Mouse (Mus musculus) right cerebral cortex, adult 2 months (tissue): Measurements from ENCODE around the gene D17Wsu92e.

Source experiments
- DNase-seq, 2 experiments: peaks; one replicate each; pipeline ENCODE4 v3.0.0; 2021 to 2022; ENCODE audit warnings: low spot score in 2 of 2

The D17Wsu92e gene

GRCm38 (mm10) chr17:27821407-27822338, 1.2 kb upstream of the D17Wsu92e start:
- DNase-seq: no peak

DNA sequence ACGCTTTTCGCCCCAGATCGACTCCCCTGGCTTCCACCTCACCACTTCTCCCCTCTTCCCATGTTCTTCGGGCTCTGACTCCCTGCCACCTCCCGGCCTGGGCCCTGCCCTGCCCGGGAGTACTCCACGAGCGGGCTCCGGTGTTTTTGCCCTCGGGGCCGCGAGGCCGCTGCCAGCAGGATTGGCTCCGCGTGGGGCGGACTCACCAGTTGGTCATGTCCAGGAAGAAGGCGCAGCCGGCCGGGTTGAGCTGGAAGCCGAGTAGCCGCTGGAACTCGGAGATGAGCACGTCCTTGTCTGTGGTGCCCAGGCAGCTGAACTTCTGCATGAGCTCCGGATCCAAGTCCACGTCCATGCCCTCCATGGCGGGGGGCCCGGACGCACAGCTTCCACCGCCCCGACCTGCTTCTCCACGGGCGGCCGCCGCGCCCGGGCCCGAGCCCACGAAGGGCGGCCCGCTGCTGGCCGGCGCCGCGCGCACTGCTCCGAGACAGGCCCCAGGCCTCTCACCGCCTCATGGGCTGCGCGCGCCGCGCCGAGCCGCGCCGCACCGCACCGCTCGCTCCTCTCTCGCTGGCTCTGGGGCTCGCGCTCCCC, 379 bp downstream of the D17Wsu92e start:
- DNase-seq: peak; percentile 36 to 56

GRCm38 (mm10) chr17:27819521-27819970, 902 bp downstream of the D17Wsu92e start:
- DNase-seq: peak; percentile 33 to 41

DNA sequence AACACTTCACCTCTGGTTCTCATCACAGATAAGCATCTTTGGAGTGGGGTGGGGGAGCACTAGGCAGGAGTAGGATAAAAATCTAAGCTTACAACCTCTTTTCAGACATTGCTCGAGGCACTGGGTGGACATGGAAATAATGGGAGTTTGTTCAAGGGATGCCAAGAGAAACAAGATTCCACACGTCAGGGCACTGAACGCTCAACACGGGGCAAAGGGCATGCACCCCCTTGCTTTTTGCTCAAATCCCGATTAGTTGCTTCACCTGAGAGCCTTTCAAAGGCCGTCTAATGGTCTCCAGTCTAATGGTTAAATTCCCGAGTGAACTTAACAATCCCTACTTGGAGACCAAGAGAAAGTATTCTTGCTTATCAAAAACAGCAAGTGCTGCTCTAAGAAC, 1.4 kb downstream of the D17Wsu92e start:
- DNase-seq: no peak

DNA sequence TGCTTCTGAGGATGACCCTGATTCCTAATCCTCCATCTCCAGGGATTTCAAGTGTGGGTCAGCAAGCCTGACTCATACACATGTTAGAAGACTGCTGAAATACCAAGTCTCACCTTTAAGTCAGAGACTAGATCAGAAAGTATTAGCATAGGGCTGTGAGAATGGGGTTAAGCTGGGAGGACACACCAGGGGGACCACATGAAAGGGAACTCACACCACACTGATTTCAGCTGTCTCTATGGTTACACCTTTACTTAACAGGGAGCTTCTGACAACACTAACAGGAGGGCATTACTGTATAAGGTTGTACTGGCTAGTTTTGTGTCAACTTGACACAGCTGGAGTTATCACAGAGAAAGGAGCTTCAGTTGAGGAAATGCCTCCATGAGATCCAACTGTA, 5.8 kb downstream of the D17Wsu92e start:
- DNase-seq: no peak

GRCm38 (mm10) chr17:27811980-27812379, 8.5 kb downstream of the D17Wsu92e start:
- DNase-seq: no peak

DNA sequence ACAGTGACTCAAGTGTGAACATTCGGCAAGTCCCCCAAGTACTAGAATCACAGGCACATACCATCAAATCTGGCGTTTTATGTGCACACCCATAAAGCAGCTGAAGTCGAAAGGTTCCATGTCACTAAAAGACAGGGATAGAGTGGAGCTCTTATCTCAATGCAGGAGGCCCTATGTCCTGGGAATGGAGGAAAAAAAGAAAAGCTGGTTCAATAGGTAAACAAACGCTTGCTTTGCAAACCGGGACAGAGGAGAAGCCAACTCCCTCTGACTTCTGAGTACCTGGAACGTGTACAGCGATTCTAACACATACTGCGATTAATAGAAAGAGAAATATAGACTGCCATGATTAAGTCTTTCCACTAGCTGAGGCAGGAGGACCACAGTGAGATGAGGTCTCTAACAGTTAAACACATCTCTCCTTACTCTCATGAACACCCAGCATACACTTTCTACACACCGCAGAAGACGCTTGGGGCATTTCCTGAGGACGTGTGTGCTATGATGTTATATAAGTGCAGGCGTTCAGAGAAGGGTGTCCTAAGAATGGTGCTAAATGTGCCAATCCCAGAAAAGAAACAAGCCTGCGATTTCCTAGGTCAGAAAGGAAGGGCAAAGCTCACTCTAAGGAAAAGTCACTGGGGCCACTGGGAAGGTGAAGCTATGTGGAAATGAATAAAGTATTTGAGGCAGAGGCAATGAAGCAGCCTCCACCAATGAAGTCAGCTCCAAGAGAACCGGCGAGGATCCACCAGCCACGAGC, 9.7 kb downstream of the D17Wsu92e start:
- no peak for DNase-seq

DNA sequence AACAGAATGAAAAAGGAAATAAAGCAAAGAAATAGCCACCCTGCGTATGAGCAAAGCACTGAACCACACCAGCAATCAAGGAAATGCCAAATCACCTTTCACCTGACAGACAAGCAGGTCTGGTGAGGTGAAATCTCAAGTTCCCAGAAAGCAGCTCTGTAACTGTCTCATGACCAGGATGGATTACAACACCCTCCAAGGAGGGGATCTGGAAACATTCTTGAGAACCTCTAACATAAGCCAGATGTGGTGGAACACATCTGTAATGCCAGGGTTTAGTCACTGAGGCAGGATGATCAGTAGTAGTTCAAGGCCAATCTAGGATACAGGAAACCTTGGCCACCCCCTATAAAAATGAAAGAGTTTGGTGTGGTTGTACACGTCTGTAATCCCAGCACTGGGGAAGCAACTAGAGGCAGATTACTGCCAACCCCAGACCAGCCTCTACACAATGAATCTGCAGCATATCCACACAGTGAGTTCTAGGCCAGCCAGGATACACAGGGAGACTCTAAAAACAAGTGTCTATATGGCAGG, 12.8 kb downstream of the D17Wsu92e start:
- DNase-seq: no peak

- DNase-seq: no peak
Measured at GRCm38 (mm10) chr17:27804803-27805770, 15.4 kb downstream of the D17Wsu92e start.

GRCm38 (mm10) chr17:27804156-27804690, 16.2 kb downstream of the D17Wsu92e start:
- DNase-seq: no peak

DNA sequence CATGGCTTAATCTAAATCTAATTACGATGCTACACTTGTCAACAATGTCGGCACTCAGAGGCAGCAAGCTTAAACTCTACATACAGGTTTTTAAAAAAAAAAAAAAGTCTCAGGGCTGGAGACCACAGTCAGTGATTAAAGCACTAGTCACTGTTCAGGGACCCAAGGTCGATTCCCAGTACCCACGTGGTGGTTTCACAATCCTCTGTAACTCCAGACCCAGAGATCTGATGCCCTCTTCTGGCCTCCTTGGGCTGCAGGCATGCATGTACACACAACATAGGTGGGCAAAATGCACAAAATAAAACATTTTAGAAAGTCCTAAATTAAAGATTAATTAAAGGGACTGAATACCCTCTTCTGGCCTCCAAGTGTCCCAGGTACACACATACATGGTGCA, 16.7 kb downstream of the D17Wsu92e start:
- DNase-seq: no peak

GRCm38 (mm10) chr17:27800710-27801648, 19.5 kb downstream of the D17Wsu92e start:
- DNase-seq: no peak

DNA sequence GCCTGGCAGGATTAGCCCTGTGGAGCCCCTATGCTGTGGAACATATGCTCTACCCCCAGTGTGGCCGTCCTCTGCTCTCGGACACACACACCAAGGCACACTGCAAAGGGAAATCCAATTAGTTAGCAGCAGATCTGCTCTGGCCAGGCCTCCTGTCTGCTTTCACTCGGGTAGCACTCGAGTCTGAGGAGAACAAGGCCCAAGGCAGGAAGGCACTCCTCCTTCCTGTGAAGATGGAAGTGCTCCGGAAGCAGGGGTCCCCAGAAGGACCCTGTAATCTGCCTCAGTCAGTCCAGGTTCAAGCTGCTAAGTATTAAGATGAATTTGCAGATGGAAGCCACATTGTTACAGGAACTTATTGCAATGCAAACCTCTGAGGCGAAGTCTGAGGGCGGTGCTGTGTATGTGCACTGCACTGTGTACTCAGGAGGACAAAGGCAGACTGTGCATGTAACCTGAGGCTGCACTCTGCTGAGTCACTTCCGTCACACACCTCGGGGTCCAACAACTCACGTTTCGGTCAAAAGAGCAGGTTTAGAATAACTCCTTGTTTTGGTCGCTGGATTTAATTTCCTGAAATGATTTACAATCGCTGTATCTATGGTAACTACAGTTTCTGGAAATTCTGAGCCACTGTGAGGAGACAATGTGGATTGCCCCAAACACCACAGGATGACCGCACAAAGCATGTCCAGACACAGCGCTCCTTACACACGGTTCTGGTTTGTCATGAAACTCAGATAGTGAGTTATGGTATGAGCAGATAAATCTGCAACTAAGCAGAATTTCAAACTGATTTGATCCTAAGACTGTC, 20.5 kb downstream of the D17Wsu92e start:
- DNase-seq: no peak

DNA sequence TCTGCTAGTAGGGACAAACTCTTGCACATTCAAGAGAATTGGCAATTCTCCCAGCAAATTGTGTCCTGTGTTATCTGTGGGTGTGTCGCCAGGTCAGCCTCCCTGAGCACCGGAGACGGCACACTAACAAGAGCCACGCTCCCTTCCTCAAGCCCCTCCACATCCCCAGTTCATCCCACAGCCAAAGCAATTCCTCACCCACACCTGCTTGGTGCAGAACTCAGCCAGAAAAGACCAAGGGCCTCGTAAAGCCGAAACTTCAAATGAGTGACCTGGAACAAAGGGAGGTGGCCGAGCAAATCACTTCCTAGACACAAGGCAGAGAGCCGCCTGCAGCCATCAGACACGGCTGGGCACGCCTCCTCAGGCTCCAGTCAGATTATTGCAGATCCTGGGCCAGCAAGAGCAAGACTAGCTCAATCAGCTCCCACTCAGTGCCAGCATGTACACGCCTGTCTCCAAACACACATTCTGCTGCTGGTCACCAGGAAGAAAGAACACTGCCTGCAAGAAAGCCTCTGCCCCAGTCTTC, 23.0 kb downstream of the D17Wsu92e start:
- DNase-seq: peak; percentile 21 to 27

GRCm38 (mm10) chr17:27796780-27797179, 23.7 kb downstream of the D17Wsu92e start:
- peak; percentile 14 to 27 for DNase-seq

- DNase-seq: no peak
Measured at GRCm38 (mm10) chr17:27793144-27793543, 27.3 kb downstream of the D17Wsu92e start.

GRCm38 (mm10) chr17:27792516-27792915, 27.9 kb downstream of the D17Wsu92e start:
- DNase-seq: no peak

DNA sequence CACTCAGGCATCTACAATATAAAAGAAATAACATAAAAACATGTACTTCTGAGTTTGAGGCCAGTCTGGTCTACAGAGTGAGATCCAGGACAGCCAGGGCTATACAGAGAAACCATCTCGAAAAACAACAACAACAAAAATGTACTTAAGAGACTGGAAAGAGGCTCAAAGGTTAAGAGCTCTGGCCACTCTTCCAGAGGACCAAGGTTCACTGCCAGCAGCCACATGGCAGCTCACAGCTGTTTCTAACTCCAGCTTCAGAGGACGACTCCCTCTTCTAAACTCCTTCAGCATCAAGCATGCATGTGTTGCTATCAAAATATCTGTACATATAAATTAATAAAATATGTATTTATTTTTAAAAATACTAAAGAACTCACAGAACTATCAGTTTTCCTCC, 28.9 kb downstream of the D17Wsu92e start:
- DNase-seq: no peak
